Mouse (Mus musculus): ENCODE data around the gene Acat1. TPM values are rescaled to one million over a fixed set of nuclear protein-coding genes. Genes with fewer than 3 reads are reported as not detected.
A peak's percentile ranks its signal among the peaks of the same experiment; 100 is the strongest.

The Acat1 gene
- total RNA-seq, 2 experiments from 2014 or later: 95.2 to 122 TPM

- intact Hi-C loops (cut with DNase I): no loop called here
- DNase-seq: peak; percentile 98 to 99
These were observed 73.4 kb downstream of the Acat1 start, which contains the start of the genes Atm and Npat for GRCm38 (mm10) chr9:53536558-53537320. Gene Atm (minus strand): TSS chr9:53536740. Gene Npat (plus strand): TSS chr9:53537047.

- intact Hi-C loops (cut with DNase I): no loop called here
- DNase-seq: no peak
These were observed 74.5 kb downstream of the Acat1 start for GRCm38 (mm10) chr9:53535416-53536320.

Other genes starting within 250 kb of the Acat1 start
- 1 to 10 TPM; 4.2 to 4.8 TPM for gene Kdelc2, start 226.4 kb downstream of the Acat1 start, total RNA-seq (2021)
- gene 4930550C14Rik, start 208.1 kb downstream of the Acat1 start, total RNA-seq (2021): not detected
- gene Atm, start 73.6 kb downstream of the Acat1 start, total RNA-seq (2021): 1 to 10 TPM; 6.2 to 8.0 TPM
- 1 to 10 TPM; 3.3 to 5.7 TPM for gene Npat, start 73.3 kb downstream of the Acat1 start, total RNA-seq (2021)
- 10 to 100 TPM; 61.5 to 71.1 TPM for gene Cul5, start 59.6 kb upstream of the Acat1 start, total RNA-seq (2021)
- not detected for gene Rab39, start 95.8 kb upstream of the Acat1 start, total RNA-seq (2021)
- not detected for gene Slc35f2, start 161.2 kb upstream of the Acat1 start, total RNA-seq (2021)
- 1 to 10 TPM in 1 of 2 experiments, not detected in 1; 2.7 TPM for gene Sln, start 239.8 kb upstream of the Acat1 start, total RNA-seq (2021)

Data from gastrocnemius, postnatal 36 days (tissue).